Mouse (Mus musculus) stomach, postnatal 0 days (tissue): ENCODE measurements at regions not wholly inside any gene's neighbourhood (a gene's known extent, or its start where the extent isn't known, plus 50 kb on each side); places are given as distances from the start of the nearest gene placed in this dataset.

Source experiments
- CTCF ChIP-seq: IDR thresholded peaks from 2 replicates; pipeline ENCODE4 v1.5.1; 2016; ENCODE audit warnings: antibody characterized with exemption, low read depth, mild to moderate bottlenecking, moderate library complexity
- EP300 ChIP-seq: optimal IDR thresholded peaks from 2 replicates; pipeline ENCODE3; 2016; ENCODE audit warnings: antibody characterized with exemption

DNA sequence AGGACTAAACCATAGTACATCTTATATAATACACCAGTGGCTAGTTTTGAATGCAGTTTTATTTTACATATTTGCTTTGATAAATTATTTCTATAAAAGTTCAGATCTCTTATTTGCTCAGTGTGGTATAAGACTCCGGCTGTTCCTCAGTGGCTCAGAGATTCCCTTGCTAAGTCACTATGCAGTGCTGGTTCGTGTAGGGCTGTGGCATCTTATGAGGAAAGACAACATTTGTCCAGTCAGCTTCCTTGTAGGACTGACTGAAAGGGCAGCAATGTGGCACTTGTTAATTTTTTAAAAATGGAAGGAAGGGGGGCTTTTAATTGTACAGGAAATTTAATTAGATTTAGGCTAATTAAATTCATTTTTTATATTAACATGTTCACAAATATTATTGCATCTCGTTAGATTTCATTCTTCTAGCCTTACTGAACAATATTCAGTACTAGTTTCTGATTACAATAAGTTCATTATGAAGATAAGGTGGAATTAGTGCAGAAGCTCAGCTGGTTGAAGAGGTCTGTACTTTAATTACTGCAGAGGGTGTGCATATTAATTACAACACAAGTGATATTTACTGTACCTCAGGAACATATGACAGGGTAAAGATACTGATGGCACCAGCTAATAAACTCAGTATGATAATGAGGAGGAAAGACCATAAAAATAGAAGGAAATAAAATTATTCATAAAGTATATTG, 200.3 kb upstream of the Vrk2 start:
- TF ChIP-seq CTCF (no peak), EP300 (no peak)
